Mouse (Mus musculus) spleen, adult 2 months (tissue): ENCODE data around the gene Gm3327. TPM values are rescaled to one million over a fixed set of nuclear protein-coding genes. Genes with fewer than 3 reads are reported as not detected.

ENCODE experiments used
- DNase-seq, 2 experiments: peaks; one replicate each; pipeline versions ENCODE4 v3.0.0 to v3.0.0-alpha.2; 2012 to 2021; ENCODE audit warnings: low spot score in 2 of 2, low read depth in 1 of 2
- H3K27ac ChIP-seq: fragments of 200-500 bp; 2 replicates; pipeline ENCODE4 v1.5.1; 2012; ENCODE audit warnings: low read length, inconsistent platforms; ENCODE audit not compliant: insufficient read depth
- H3K27me3 ChIP-seq: fragments of 200-500 bp; 2 replicates; pipeline ENCODE4 v1.6.1; 2012; ENCODE audit warnings: mild to moderate bottlenecking, moderate library complexity, low read length, inconsistent platforms; ENCODE audit not compliant: control insufficient read depth, insufficient read depth
- H3K36me3 ChIP-seq: fragments of 200-500 bp; 2 replicates; pipeline ENCODE4 v1.6.1; 2012; ENCODE audit warnings: mild to moderate bottlenecking, low read length, inconsistent platforms; ENCODE audit not compliant: control insufficient read depth, insufficient read depth
- H3K4me1 ChIP-seq: fragments of 200-500 bp; 2 replicates; pipeline ENCODE4 v1.6.1; 2011; ENCODE audit warnings: inconsistent platforms; ENCODE audit not compliant: control insufficient read depth, insufficient read depth, insufficient read length
- H3K4me3 ChIP-seq: fragments of 200-500 bp; 2 replicates; pipeline ENCODE4 v1.5.1; 2011; ENCODE audit warnings: mild to moderate bottlenecking, inconsistent platforms; ENCODE audit not compliant: insufficient read depth, insufficient read length; ENCODE audit errors: extremely low read depth
- CTCF ChIP-seq: fragments of 200-500 bp; IDR thresholded peaks from 2 replicates; pipeline ENCODE4 v1.5.1; 2011; ENCODE audit warnings: mild to moderate bottlenecking, inconsistent platforms; ENCODE audit not compliant: insufficient read depth, insufficient read length, insufficient replicate concordance; ENCODE audit errors: extremely low read depth
- POLR2A ChIP-seq: fragments of 200-500 bp; IDR thresholded peaks from 2 replicates; pipeline ENCODE4 v1.6.1; 2011; ENCODE audit warnings: low read depth, low read length, inconsistent platforms
- polyA plus RNA-seq: library from polyadenylated mRNA; depleted of rRNA; stranded (reverse); fragments of >200 nt; gene quantifications from 2 replicates; pipeline ENCODE4 v1.2.3, GENCODE M21; 2012; rRNA removed

The Gm3327 gene
- polyA plus RNA-seq, 1 experiment, result not detected

DNA sequence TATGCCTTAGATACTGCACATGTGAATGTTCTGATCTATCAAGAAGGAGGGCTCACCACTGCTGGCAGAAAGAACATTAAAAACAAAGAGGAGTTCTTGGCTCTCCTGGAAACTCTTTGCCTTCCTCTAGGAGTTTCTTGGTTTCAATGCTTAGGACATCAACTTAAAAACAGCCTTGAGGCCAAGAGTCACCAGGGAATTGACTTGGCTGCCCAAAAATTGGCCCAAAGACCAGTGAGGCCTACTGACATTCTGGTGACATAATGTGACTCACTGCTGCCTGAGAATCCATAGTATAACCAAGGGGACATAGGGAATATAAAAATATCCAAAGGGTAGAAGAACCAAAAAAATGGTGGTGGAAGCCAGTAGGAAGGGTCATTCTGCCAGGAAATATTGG is 12.7 kb upstream of the Gm3327 start:
- no peaks in the 10 kb centered on the region for H3K4me1 ChIP-seq
- TF ChIP-seq POLR2A, result no peak
- no peak for TF ChIP-seq CTCF
- DNase-seq, result no peak
- no peaks in the 10 kb centered on the region for H3K27me3 ChIP-seq
- no peaks in the 10 kb centered on the region for H3K36me3 ChIP-seq
- H3K4me3 ChIP-seq, result no peak overlapping the region
- no peak overlapping the region for H3K27ac ChIP-seq

Other genes starting within 250 kb of the Gm3327 start
- gene Ear1, start 248.3 kb upstream of the Gm3327 start, polyA plus RNA-seq, result 7.8 and 21.6 TPM in 2 replicates
- not detected in 2 replicates for gene Ear10, start 200.3 kb upstream of the Gm3327 start, polyA plus RNA-seq
- gene Gm8113, start 198.5 kb upstream of the Gm3327 start, polyA plus RNA-seq, result 1.3 and 1.5 TPM in 2 replicates
- gene Ang5, start 166.8 kb upstream of the Gm3327 start, polyA plus RNA-seq, result not detected in 2 replicates
- gene Ang6, start 121.6 kb upstream of the Gm3327 start, polyA plus RNA-seq, result not detected in 2 replicates
- 65.0 and 69.1 TPM in 2 replicates for gene Ear2, start 21.2 kb upstream of the Gm3327 start, polyA plus RNA-seq
- not detected in 2 replicates for gene Gm8212, start 73.8 kb downstream of the Gm3327 start, polyA plus RNA-seq
- gene 4930503E14Rik, start 89.4 kb downstream of the Gm3327 start, polyA plus RNA-seq, result not detected in 2 replicates
- not detected in 2 replicates for gene Gm8220, start 161.7 kb downstream of the Gm3327 start, polyA plus RNA-seq
- gene Gm5930, start 214.7 kb downstream of the Gm3327 start, polyA plus RNA-seq, result not detected in 2 replicates
- gene Gm8229, start 241.5 kb downstream of the Gm3327 start, polyA plus RNA-seq, result not detected in 2 replicates